Mouse (Mus musculus) cortical plate, adult 2 months (tissue): Measurements from ENCODE around the gene Atg9b.

ENCODE experiments used
- CTCF ChIP-seq: fragments of 200-500 bp; IDR thresholded peaks from 2 replicates; pipeline ENCODE4 v1.5.1; 2011; ENCODE audit warnings: mild to moderate bottlenecking, control low read depth, low read length; ENCODE audit not compliant: insufficient read depth; ENCODE audit errors: extremely low read depth
- POLR2A ChIP-seq: fragments of 200-500 bp; IDR thresholded peaks from 2 replicates; pipeline ENCODE4 v1.6.1; 2011; ENCODE audit warnings: mild to moderate bottlenecking, low read length, control low read depth; ENCODE audit not compliant: insufficient read depth; ENCODE audit errors: extremely low read depth

DNA sequence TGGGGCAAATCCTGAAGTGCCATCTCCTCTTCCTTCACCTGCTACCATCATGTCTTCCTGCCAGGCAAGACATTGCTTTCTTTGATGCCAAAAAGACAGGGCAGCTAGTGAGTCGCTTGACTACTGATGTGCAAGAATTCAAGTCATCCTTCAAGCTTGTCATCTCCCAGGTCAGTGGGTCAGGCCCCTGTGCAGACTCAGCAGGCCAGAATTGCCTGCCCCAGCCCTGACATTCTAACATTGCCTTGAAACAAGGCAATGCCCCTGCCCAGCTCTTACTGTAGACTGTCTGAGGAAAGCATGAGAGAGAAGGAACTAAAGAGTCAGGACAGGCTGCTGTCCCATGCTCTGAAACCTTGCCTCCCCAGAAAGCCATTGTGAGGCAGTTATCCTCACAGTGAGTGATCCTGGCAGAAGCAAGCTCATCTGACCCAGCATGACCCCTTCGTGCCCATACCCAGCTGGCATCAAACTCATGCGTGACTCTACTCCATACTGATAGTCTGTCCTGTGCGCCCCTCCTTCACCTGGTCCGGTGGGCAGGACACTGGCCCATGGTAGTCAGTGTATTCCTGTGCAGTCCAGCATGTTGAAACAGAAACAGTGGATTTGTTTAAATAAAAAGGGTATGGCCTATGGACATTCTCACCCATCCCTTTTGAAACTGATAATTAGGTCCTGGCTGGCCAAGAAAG lies 9.1 kb upstream of the Atg9b start:
- TF ChIP-seq CTCF (no peak), POLR2A (no peak)
